Mouse (Mus musculus) heart, postnatal 0 days (tissue): ENCODE measurements around the gene St8sia4. TPM values are rescaled to one million over a fixed set of nuclear protein-coding genes. Genes with fewer than 3 reads are reported as not detected.
"Not testable (repeated sequence)": the region's sequence is repeated elsewhere in the genome, so short reads cannot be mapped to it uniquely, and the experiment has no call there.

Experiments
- ATAC-seq: fragments of 200-750 bp; cut with Nextera tagmentation; 2 replicates; pipeline ENCODE4 v1.8.0; 2017; ENCODE audit warnings: low read depth, moderate number of reproducible peaks, moderate library complexity; ENCODE audit not compliant: insufficient read depth
- DNase-seq: peaks from one replicate; pipeline ENCODE4 v3.0.0-alpha.2; 2016; ENCODE audit warnings: low spot score
- H3K27ac ChIP-seq: fragments of 300-500 bp; sonication (generic); 2 replicates; pipeline ENCODE4 v1.5.1; 2014; ENCODE audit warnings: low read depth, mild to moderate bottlenecking
- H3K27me3 ChIP-seq: fragments of 300-500 bp; sonication (generic); 2 replicates; pipeline ENCODE4 v1.6.1; 2014; ENCODE audit warnings: low read length, mixed read lengths; ENCODE audit not compliant: control insufficient read depth, insufficient read depth
- H3K36me3 ChIP-seq: fragments of 300-500 bp; sonication (generic); replicated peaks from 2 replicates; pipeline ENCODE4 v1.6.1; 2014; ENCODE audit warnings: low read length, mixed read lengths; ENCODE audit not compliant: control insufficient read depth, insufficient read depth
- H3K4me1 ChIP-seq: fragments of 300-500 bp; sonication (generic); 2 replicates; pipeline ENCODE4 v1.6.1; 2014; ENCODE audit warnings: antibody characterized with exemption; ENCODE audit not compliant: control insufficient read depth, insufficient read depth
- H3K4me2 ChIP-seq: fragments of 300-500 bp; sonication (generic); 2 replicates; pipeline ENCODE4 v1.6.1; 2014; ENCODE audit warnings: low read depth, mild to moderate bottlenecking, low read length, moderate library complexity
- H3K4me3 ChIP-seq: fragments of 300-500 bp; sonication (generic); 2 replicates; pipeline ENCODE4 v1.5.1; 2014; ENCODE audit warnings: low read depth, low read length
- H3K9ac ChIP-seq: fragments of 300-500 bp; sonication (generic); replicated peaks from 2 replicates; pipeline ENCODE4 v1.6.1; 2014; ENCODE audit warnings: low read depth, low read length, mixed read lengths
- H3K9me3 ChIP-seq: fragments of 300-500 bp; sonication (generic); replicated peaks from 2 replicates; pipeline ENCODE4 v1.6.1; 2016; ENCODE audit warnings: low read length; ENCODE audit not compliant: control insufficient read depth
- CTCF ChIP-seq: IDR thresholded peaks from 2 replicates; pipeline ENCODE4 v1.5.1; 2016; ENCODE audit warnings: antibody characterized with exemption, control low read depth, low read depth
- EP300 ChIP-seq: IDR thresholded peaks from 2 replicates; pipeline ENCODE4 v1.6.1; 2016; ENCODE audit warnings: antibody characterized with exemption, low read depth
- WGBS: fragments of 180-500 bp; shearing (Covaris S2); extraction: QIAGEN DNeasy Blood & Tissue Kit; methylation state at CpG from one replicate; pipeline ENCODE4 v1.1.7; 2014; 5-methylcytosine and 5-hydroxymethylcytosine counted together
- polyA plus RNA-seq: library from polyadenylated mRNA; unstranded; fragments of >200 nt; fragmentation: Nextera tagmentation; extraction: Ambion mirVana; gene quantifications from 2 replicates; pipeline ENCODE4 v1.2.1, GENCODE M21; 2015
- total RNA-seq: library from RNA; depleted of rRNA; stranded (reverse); fragments of >200 nt; gene quantifications from 2 replicates; pipeline ENCODE4 v1.2.3, GENCODE M21; 2014; ENCODE audit warnings: low replicate concordance

The St8sia4 gene
- total and polyA plus RNA-seq, 2 experiments from 2014 or later = 1.5 to 3.8 TPM

GRCm38 (mm10) chr1:95572619-95573540, 94.5 kb downstream of the St8sia4 start:
- Histone ChIP-seq H3K9ac (no peak overlapping the region), H3K27ac (no peak overlapping the region), H3K4me1 (no peaks in the 10 kb centered on the region), H3K9me3 (no peaks in the 10 kb centered on the region), H3K4me3 (no peak overlapping the region), H3K36me3 (no peaks in the 10 kb centered on the region), H3K4me2 (no peak overlapping the region), H3K27me3 (no peaks in the 10 kb centered on the region)
- DNase-seq = no peak
- 79% methylated on average over 9 of the region's 9 CpGs for WGBS
- ATAC-seq = no peak
- TF ChIP-seq EP300 (no peak), CTCF (no peak)

DNA sequence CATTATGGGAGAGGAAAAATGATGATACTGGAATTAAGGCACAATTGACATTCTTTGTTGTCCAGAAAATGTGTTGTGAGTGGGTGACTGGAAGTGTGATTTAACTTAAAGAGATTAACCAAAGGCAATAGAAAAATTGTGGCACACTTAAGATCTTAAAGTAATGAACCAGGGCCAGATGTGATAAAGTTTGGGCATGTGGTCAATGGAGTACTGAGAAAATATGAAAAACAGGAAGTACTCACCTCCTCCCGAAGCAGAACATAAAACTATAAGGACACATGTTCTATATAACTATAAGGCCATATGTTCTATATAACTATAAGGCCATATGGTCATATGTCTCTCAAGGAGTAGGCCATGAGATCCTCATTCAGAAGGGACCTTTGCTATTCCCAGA, 96.3 kb downstream of the St8sia4 start:
- H3K27me3 ChIP-seq = no peaks in the 10 kb centered on the region
- H3K36me3 ChIP-seq = no peaks in the 10 kb centered on the region
- H3K4me1 ChIP-seq = no peaks in the 10 kb centered on the region
- no peak overlapping the region for H3K27ac ChIP-seq
- H3K4me3 ChIP-seq = no peak overlapping the region
- WGBS = 47% methylated on average over 1 of the region's 1 CpGs
- ATAC-seq (no peak), DNase-seq (no peak)
- TF ChIP-seq CTCF = no peak
- H3K9me3 ChIP-seq = no peaks in the 10 kb centered on the region
- no peak overlapping the region for H3K9ac ChIP-seq
- H3K4me2 ChIP-seq = no peak overlapping the region

DNA sequence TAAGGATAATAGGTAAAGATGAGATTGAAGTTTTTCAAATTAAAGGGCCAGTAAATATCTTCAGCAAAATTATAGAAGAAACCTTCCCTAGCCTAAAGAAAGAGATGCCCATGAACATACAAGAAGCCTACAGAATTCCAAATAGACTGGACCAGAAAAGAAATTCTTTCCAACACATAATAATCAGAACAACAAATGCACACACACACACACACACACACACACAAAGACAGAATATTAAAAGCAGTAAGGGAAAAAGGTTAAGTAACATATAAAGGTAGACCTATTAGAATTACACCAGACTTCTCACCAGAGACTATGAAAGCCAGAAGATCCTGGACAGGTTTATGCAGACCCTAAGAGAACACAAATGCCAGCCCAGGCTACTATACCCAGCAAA, 112.8 kb downstream of the St8sia4 start:
- not testable (repeated sequence) for ATAC-seq

GRCm38 (mm10) chr1:95541460-95541859, 125.9 kb downstream of the St8sia4 start:
- Histone ChIP-seq H3K4me1 (no peaks in the 10 kb centered on the region), H3K36me3 (no peaks in the 10 kb centered on the region), H3K9me3 (no peaks in the 10 kb centered on the region), H3K4me3 (no peak overlapping the region), H3K9ac (no peak overlapping the region), H3K4me2 (no peak overlapping the region), H3K27me3 (no peaks in the 10 kb centered on the region), H3K27ac (no peak overlapping the region)
- WGBS = 48% methylated on average over 3 of the region's 3 CpGs
- no peak for DNase-seq
- ATAC-seq = no peak
- TF ChIP-seq EP300 (no peak), CTCF (no peak)

More for the DNA sequence above, 112.8 kb downstream of the St8sia4 start:
- not testable (repeated sequence) for H3K36me3 ChIP-seq, H3K4me2 ChIP-seq, H3K27ac ChIP-seq, H3K9ac ChIP-seq, DNase-seq, H3K4me3 ChIP-seq, H3K27me3 ChIP-seq, H3K4me1 ChIP-seq, H3K9me3 ChIP-seq
